8 mouse cellular contexts compared by ENCODE assay signal in the genomic region with DNA sequence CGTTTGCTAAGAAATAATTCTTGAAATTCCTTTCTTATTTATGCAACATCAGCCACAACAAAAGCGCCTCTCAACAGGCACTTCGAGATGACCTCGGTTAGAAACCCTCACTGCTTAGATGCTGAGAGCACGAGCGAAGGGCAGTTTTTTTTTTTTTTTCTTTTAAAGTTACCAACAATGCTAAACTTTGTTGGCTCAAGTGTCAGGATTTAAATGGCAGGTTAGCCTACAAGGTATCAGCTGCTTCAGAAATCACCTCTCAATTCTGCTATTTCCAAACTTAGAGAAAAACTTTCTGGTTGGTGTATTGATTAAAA.
DNase-seq lines count a peak whose midpoint lies in the region; ATAC-seq and TF ChIP-seq lines count a peak whose summit lies in the region.

No protein-coding gene starts in this region.

- no peaks in the 10 kb centered on the region for H3K4me1 ChIP-seq in kidney, adult 2 months (ENCODE audit: control insufficient read depth, insufficient read depth, low read length)
- H3K4me1 ChIP-seq in hindbrain, embryonic 13.5 days (replicated peaks): peaks cover 48% of the 10 kb centered on the region
- H3K4me1 ChIP-seq in midbrain, embryonic 13.5 days (replicated peaks): peaks cover 42% of the 10 kb centered on the region

- H3K9ac ChIP-seq in hindbrain, embryonic 13.5 days: peak overlapping the region; percentile 84
- peak overlapping the region; percentile 72 for H3K9ac ChIP-seq in midbrain, embryonic 13.5 days (replicated peaks)

- H3K4me2 ChIP-seq in hindbrain, embryonic 13.5 days: peak overlapping the region; percentile 83
- H3K4me2 ChIP-seq in midbrain, embryonic 13.5 days (replicated peaks): peak overlapping the region; percentile 72

- no peak overlapping the region; the same call in 1 of the 2 replicates for H3K27ac ChIP-seq in kidney, adult 2 months (ENCODE audit: insufficient read depth, low read depth, low read length)
- H3K27ac ChIP-seq in hindbrain, embryonic 13.5 days: peak overlapping the region; percentile 90
- H3K27ac ChIP-seq in midbrain, embryonic 13.5 days: peak overlapping the region; percentile 89

- H3K27me3 ChIP-seq in kidney, adult 2 months (replicated peaks; ENCODE audit: control insufficient read depth, insufficient read depth, low read length): no peaks in the 10 kb centered on the region
- H3K27me3 ChIP-seq in hindbrain, embryonic 13.5 days: peaks cover 11% of the 10 kb centered on the region; the same call in 1 of the 2 replicates
- peaks cover 8% of the 10 kb centered on the region; the same call in 1 of the 2 replicates for H3K27me3 ChIP-seq in midbrain, embryonic 13.5 days

- no peaks in the 10 kb centered on the region for H3K9me3 ChIP-seq in hindbrain, embryonic 13.5 days
- no peaks in the 10 kb centered on the region for H3K9me3 ChIP-seq in midbrain, embryonic 13.5 days

- H3K36me3 ChIP-seq in kidney, adult 2 months (ENCODE audit: control insufficient read depth, insufficient read depth, low read length): no peaks in the 10 kb centered on the region
- no peaks in the 10 kb centered on the region for H3K36me3 ChIP-seq in hindbrain, embryonic 13.5 days
- no peaks in the 10 kb centered on the region for H3K36me3 ChIP-seq in midbrain, embryonic 13.5 days

- no peak for DNase-seq in kidney, adult 2 months
- DNase-seq in kidney, postnatal 4 days: no peak
- DNase-seq in R1 (ENCODE audit: low read depth, low spot score): peak; percentile 88
- no peak for DNase-seq in adrenal gland, postnatal 10 days
- no peak for DNase-seq in cerebellum, postnatal 36 days
- DNase-seq in left cerebral cortex, adult 18-20 months (ENCODE audit: low spot score in 2 of 2): no peak

- 4% methylated on average over 6 of the region's 6 CpGs for WGBS in kidney, adult 2 months
- 2% methylated on average over 6 of the region's 6 CpGs for WGBS in hindbrain, embryonic 13.5 days
- WGBS in midbrain, embryonic 13.5 days: 2% methylated on average over 6 of the region's 6 CpGs

- TF ChIP-seq CTCF in kidney, adult 2 months (conservative IDR thresholded peaks at IDR 0.05; ENCODE audit: insufficient read depth, insufficient read length, low read depth, low read length): no peak

- ATAC-seq in hindbrain, embryonic 13.5 days (ENCODE audit: low FRiP score): no peak
- ATAC-seq in midbrain, embryonic 13.5 days: no peak

- TF ChIP-seq POLR2A in kidney, adult 2 months (IDR thresholded peaks at IDR 0.05; ENCODE audit: low read depth, low read length): no peak

- H3K4me3 ChIP-seq in kidney, adult 2 months (ENCODE audit: insufficient read depth, low read depth, low read length): peak overlapping the region; percentile 79
- peak overlapping the region; percentile 68 for H3K4me3 ChIP-seq in hindbrain, embryonic 13.5 days
- peak overlapping the region; percentile 69 for H3K4me3 ChIP-seq in midbrain, embryonic 13.5 days (replicated peaks)
